Mouse (Mus musculus) neural tube, embryonic 11.5 days (tissue): ENCODE data around the gene Afap1l2. TPM values are rescaled to one million over a fixed set of nuclear protein-coding genes. Genes with fewer than 3 reads are reported as not detected.
A peak's percentile ranks its signal among the peaks of the same experiment; 100 is the strongest.

Source experiments
- ATAC-seq: fragments of 200-750 bp; cut with Nextera tagmentation; 2 replicates; pipeline ENCODE4 v1.8.0; 2017; ENCODE audit warnings: moderate number of reproducible peaks, mild to moderate bottlenecking, moderate TSS enrichment, moderate library complexity; ENCODE audit not compliant: insufficient read depth, low FRiP score, low TSS enrichment
- DNase-seq: peaks from one replicate; pipeline ENCODE4 v3.0.0-alpha.2; 2015; ENCODE audit warnings: low spot score
- H3K27ac ChIP-seq: fragments of 300-500 bp; sonication (generic); 2 replicates; pipeline ENCODE4 v1.5.1; 2014; ENCODE audit warnings: low read depth, mild to moderate bottlenecking, low read length
- H3K27me3 ChIP-seq: fragments of 300-500 bp; sonication (generic); 2 replicates; pipeline ENCODE4 v1.6.1; 2014; ENCODE audit warnings: mild to moderate bottlenecking, low read length, mixed read lengths; ENCODE audit not compliant: control insufficient read depth, insufficient read depth
- H3K36me3 ChIP-seq: fragments of 300-500 bp; sonication (generic); 2 replicates; pipeline ENCODE4 v1.6.1; 2014; ENCODE audit warnings: mild to moderate bottlenecking, low read length, moderate library complexity, mixed read lengths; ENCODE audit not compliant: control insufficient read depth, insufficient read depth
- H3K4me1 ChIP-seq: fragments of 300-500 bp; sonication (generic); 2 replicates; pipeline ENCODE4 v1.6.1; 2014; ENCODE audit warnings: low read length, mixed read lengths; ENCODE audit not compliant: control insufficient read depth, insufficient read depth
- H3K4me2 ChIP-seq: fragments of 300-500 bp; sonication (generic); 2 replicates; pipeline ENCODE4 v1.6.1; 2014; ENCODE audit warnings: low read depth, mild to moderate bottlenecking, moderate library complexity
- H3K4me3 ChIP-seq: fragments of 300-500 bp; sonication (generic); 2 replicates; pipeline ENCODE4 v1.5.1; 2014; ENCODE audit warnings: low read depth, low read length
- H3K9ac ChIP-seq: fragments of 300-500 bp; sonication (generic); 2 replicates; pipeline ENCODE4 v1.6.1; 2014; ENCODE audit warnings: mild to moderate bottlenecking, low read length
- H3K9me3 ChIP-seq: fragments of 300-500 bp; sonication (generic); 2 replicates; pipeline ENCODE4 v1.6.1; 2016; ENCODE audit warnings: low read length; ENCODE audit not compliant: control insufficient read depth
- WGBS: fragments of 180-500 bp; shearing (Covaris S2); extraction: QIAGEN DNeasy Blood & Tissue Kit; methylation state at CpG from one replicate; pipeline ENCODE4 v1.1.7; 2014; 5-methylcytosine and 5-hydroxymethylcytosine counted together
- polyA plus RNA-seq: library from polyadenylated mRNA; unstranded; fragments of >200 nt; fragmentation: Nextera tagmentation; extraction: Ambion mirVana; gene quantifications from 2 replicates; pipeline ENCODE4 v1.2.1, GENCODE M21; 2014

Afap1l2 gene
- polyA plus RNA-seq, 1 experiment from 2014 or later: 11.4 TPM

DNA sequence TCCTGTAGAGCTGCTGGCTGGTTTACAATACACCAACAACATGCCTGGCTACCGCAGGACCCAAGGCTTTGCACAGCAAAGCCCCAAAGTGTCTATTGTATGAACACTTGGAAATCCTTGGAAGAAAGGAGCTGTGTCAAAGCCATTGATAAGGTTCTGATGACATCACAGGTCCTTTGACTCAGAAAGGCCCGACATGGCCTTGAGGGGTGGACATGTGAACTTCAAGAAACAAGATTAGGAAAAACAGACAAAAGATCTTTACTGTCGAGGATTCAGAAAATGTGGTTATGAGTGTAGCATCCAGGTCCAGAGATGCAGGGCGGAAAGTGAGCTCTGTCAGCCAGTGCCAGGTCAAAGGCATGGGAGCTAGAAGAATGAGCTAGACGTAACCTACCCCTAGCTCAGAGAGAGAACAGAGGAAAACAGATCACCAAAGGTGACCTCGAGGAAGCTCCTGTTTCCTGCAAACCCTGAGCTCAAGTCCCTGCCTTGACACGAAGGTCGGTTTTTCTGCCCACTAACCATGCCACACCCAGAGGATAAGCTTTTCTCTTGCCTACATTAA, 15.0 kb downstream of the Afap1l2 start:
- no peaks in the 10 kb centered on the region for H3K27me3 ChIP-seq
- H3K27ac ChIP-seq: no peak overlapping the region
- no peak overlapping the region for H3K4me3 ChIP-seq
- DNase-seq: no peak
- H3K9ac ChIP-seq: no peak overlapping the region
- H3K4me2 ChIP-seq: no peak overlapping the region
- H3K9me3 ChIP-seq: no peaks in the 10 kb centered on the region
- no peaks in the 10 kb centered on the region for H3K36me3 ChIP-seq
- H3K4me1 ChIP-seq: peaks cover 24% of the 10 kb centered on the region; the same call in 1 of the 2 replicates
- ATAC-seq: no peak
- WGBS: 83% methylated on average over 8 of the region's 8 CpGs

DNA sequence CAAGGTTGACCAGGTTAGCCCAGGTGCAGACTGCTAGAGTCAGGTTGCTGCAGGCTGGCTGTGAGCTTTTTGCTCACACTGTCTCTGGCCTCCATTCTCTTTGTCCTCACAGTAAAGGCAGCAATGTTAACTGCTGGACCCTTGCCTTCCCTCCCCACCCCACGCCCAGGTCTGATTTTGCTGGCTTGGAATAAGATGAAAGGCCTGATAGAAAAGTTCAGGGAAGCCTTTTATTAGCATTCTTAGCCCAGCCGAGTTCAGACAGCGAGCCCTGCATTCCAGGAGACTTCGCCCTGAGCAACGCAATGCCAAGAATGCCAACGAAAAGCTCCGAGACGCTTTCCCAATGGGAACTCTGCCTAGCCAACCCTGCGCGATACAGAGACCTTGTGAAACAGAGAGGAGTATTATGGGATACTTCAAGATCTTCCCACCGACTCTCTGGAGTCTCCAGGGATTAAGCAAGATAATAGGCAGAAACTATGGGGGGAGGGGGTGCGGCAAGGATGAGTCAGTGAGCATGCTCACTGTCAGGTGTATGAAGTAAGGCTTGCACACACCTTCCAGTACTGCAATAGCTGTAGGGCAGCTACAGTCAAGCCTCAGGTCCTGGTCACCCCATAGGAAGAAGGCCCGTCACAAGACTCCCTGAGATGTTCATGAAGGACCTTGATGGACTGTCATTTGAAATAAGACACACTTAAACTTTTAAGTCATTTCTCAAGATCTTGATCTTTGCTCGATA, 17.5 kb downstream of the Afap1l2 start:
- Histone ChIP-seq H3K36me3 (no peaks in the 10 kb centered on the region), H3K27ac (peak overlapping the region; percentile 24; the same call in 1 of the 2 replicates), H3K4me1 (peaks cover 18% of the 10 kb centered on the region; the same call in 1 of the 2 replicates), H3K9me3 (no peaks in the 10 kb centered on the region), H3K4me2 (no peak overlapping the region), H3K4me3 (no peak overlapping the region), H3K27me3 (no peaks in the 10 kb centered on the region), H3K9ac (no peak overlapping the region)
- WGBS: 46% methylated on average over 14 of the region's 14 CpGs
- ATAC-seq (peak; percentile 48; the same call in 1 of the 2 replicates), DNase-seq (peak; percentile 56)

DNA sequence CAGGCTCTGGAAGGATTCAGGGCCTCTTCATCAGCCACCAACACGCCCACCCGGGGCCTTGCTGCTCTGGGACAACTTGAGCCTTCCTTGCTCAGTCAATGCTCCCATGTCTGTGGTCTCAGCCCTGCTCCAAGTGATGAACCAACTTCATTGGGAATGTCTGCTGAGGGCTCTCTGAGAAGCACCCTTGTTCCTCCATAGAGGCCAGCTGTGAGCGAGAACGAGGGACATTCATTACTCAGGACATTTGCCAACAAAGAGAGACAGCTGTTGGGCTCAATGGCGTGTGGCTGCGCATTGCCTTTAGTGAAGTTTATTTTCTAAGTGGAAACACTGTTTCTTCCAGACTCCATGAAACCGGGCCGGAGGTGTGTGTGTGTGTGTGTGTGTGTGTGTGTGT, 18.9 kb downstream of the Afap1l2 start:
- Histone ChIP-seq H3K27ac (no peak overlapping the region), H3K9ac (no peak overlapping the region), H3K4me3 (no peak overlapping the region), H3K4me1 (peaks cover 18% of the 10 kb centered on the region; the same call in 1 of the 2 replicates), H3K36me3 (no peaks in the 10 kb centered on the region), H3K27me3 (no peaks in the 10 kb centered on the region), H3K4me2 (no peak overlapping the region), H3K9me3 (no peaks in the 10 kb centered on the region)
- DNase-seq (no peak), ATAC-seq (no peak)
- 75% methylated on average over 8 of the region's 8 CpGs for WGBS

DNA sequence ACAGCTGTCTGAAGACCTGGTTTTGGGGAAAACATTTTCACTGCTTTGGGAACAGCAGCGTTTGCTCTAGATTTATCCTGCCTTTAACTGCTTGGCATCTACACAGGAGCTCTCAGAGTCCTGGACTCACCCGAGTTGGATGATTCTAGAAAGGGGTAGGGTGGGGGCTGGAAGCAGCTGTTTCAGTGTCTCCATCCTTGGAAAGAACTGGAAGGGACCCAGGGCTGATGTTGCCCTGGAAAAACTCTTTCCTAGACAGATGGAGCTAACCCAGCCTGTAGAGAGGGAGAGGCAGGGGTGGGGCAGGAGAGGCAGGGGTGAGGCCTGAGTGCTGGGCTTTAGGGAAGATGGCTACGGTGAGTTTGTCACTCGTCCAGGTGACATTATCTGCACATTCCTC, 23.8 kb downstream of the Afap1l2 start:
- ATAC-seq: no peak

DNA sequence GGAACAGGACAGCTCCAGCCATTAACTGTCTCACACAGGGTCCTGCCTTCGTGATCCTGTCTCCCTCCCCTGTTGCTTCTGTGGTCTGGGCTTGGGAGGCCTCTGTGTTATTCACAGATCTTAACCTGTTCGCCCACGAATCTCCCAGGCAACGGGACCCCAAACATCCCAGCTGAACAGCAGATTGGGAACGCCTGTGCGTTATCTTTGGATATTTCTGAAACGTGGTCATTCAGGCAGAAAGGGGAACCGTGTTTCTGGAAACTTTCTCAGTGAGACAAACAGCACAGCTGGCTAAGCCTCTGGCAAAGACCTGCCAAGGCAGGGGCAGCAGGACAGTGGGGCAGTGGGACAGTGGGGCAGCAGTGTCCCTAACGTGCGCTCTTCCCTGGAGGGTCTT, 24.3 kb downstream of the Afap1l2 start:
- H3K4me3 ChIP-seq: no peak overlapping the region
- H3K9me3 ChIP-seq: no peaks in the 10 kb centered on the region
- H3K36me3 ChIP-seq: no peaks in the 10 kb centered on the region
- H3K27ac ChIP-seq: no peak overlapping the region
- H3K4me1 ChIP-seq: peaks cover 7% of the 10 kb centered on the region; the same call in 1 of the 2 replicates
- no peak overlapping the region for H3K4me2 ChIP-seq
- H3K9ac ChIP-seq: no peak overlapping the region
- no peak for ATAC-seq
- H3K27me3 ChIP-seq: no peaks in the 10 kb centered on the region
- DNase-seq: no peak
- 81% methylated on average over 10 of the region's 10 CpGs for WGBS

More for the DNA sequence above, 23.8 kb downstream of the Afap1l2 start:
- H3K27ac ChIP-seq: no peak overlapping the region
- H3K27me3 ChIP-seq: no peaks in the 10 kb centered on the region
- H3K36me3 ChIP-seq: no peaks in the 10 kb centered on the region
- no peak for DNase-seq
- H3K4me3 ChIP-seq: no peak overlapping the region
- H3K4me2 ChIP-seq: no peak overlapping the region
- WGBS: 76% methylated on average over 4 of the region's 4 CpGs
- H3K9me3 ChIP-seq: no peaks in the 10 kb centered on the region
- H3K9ac ChIP-seq: no peak overlapping the region
- peaks cover 9% of the 10 kb centered on the region; the same call in 1 of the 2 replicates for H3K4me1 ChIP-seq

DNA sequence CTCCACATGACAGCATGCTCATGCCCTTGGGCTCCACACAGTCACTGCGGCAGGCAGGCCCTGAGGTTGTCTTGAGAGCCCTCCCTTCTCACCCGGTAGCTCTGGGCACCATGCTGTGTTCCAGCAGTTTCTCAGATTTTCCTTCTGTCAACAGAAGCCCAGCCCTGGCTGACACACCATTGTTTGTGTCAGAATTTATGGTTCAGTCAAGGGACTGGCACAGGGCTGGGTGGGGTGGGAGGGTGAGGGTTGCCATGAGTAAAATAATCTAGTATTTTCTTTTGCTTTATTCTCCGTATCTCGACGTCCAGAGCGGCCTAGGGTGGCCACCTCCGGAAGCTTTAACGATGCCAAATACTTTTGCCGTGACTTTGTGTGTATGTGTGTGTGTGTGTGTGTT, 26.3 kb downstream of the Afap1l2 start:
- Histone ChIP-seq H3K4me1 (peaks cover 6% of the 10 kb centered on the region; the same call in 1 of the 2 replicates), H3K9me3 (no peaks in the 10 kb centered on the region), H3K4me3 (no peak overlapping the region), H3K36me3 (no peaks in the 10 kb centered on the region), H3K27me3 (no peaks in the 10 kb centered on the region), H3K27ac (no peak overlapping the region), H3K4me2 (no peak overlapping the region), H3K9ac (no peak overlapping the region)
- ATAC-seq (no peak), DNase-seq (no peak)
- 62% methylated on average over 9 of the region's 9 CpGs for WGBS

DNA sequence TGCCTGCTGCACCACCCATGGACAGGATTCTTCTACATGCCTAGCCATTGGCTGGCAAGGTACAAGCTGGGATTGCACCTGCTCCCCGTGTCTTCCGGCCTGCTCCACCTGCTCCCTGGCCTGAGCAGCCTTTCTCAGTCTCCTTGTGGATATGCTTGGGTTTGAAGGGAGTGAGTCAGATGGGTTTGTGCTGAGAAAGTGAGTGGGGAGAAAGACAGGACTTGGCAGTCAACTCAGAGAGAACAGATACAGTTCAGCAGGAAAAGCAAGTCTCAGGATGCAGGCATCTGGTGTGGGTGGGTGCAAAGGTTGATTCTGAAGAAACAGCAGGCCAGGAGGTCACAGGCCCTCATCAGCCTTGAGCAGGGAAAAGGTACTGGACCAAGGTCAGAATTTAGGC, 27.2 kb downstream of the Afap1l2 start:
- Histone ChIP-seq H3K36me3 (no peaks in the 10 kb centered on the region), H3K27me3 (no peaks in the 10 kb centered on the region), H3K9me3 (no peaks in the 10 kb centered on the region), H3K4me1 (peaks cover 6% of the 10 kb centered on the region; the same call in 1 of the 2 replicates), H3K4me2 (no peak overlapping the region), H3K27ac (no peak overlapping the region), H3K4me3 (no peak overlapping the region), H3K9ac (no peak overlapping the region)
- ATAC-seq (no peak), DNase-seq (no peak)
- 90% methylated on average over 2 of the region's 2 CpGs for WGBS

DNA sequence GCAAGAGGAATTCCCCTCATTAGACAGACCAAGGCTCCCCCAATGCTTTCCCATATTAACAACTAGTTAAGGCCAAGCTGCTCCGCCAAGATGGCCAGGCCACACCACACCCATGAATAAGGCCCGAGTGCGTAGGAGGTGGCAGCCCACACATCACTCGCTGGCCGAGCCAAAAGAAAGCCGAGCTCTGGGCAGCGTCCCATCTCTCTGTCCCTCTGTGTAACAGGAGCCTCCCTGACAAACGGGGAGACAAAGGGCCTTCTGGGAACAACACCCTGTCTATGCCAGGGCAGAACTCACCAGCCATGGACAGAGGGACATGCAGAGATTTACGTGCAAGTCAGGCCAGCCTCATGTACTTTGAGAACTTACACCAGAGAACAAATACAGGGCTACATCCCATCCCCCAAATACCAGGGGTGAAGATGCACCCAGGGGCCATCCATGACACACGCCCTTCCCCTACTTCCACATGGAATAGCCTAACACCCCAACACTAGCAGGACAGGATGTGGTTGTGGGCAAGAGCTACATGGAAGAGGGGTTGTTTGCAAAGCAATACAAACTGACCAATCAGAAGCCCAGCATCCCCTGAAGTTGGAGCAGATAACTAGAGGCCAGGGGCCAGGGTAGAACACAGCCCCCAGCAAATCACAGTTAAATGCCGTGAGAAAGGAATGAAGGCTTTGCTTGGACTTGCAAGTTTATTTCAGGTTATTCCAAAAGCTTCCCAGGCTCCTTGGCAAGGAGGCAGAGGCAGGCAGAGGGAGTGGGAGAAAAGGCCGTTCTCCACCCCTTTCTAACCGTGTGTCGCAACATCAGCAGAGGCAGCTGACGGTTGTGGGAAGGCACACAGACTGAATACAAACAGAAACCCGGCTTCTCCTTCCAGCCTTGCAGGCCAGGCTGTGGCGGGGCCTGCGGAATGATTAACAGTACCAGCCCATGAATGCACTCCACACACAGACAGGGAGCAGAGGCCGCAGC, 30.8 kb downstream of the Afap1l2 start:
- Histone ChIP-seq H3K27ac (no peak overlapping the region), H3K4me1 (peaks cover 6% of the 10 kb centered on the region; the same call in 1 of the 2 replicates), H3K9me3 (no peaks in the 10 kb centered on the region), H3K4me3 (no peak overlapping the region), H3K9ac (no peak overlapping the region), H3K4me2 (no peak overlapping the region), H3K27me3 (no peaks in the 10 kb centered on the region), H3K36me3 (no peaks in the 10 kb centered on the region)
- 63% methylated on average over 19 of the region's 19 CpGs for whole genome bisulfite sequencing
- DNase-seq: no peak
- ATAC-seq: no peak
